Mouse (Mus musculus): ENCODE data around the gene Il23r. TPM values are rescaled to one million over a fixed set of nuclear protein-coding genes. Genes with fewer than 3 reads are reported as not detected.

The Il23r gene
- polyA plus RNA-seq, 1 experiment from 2014 or later, result not detected

DNA sequence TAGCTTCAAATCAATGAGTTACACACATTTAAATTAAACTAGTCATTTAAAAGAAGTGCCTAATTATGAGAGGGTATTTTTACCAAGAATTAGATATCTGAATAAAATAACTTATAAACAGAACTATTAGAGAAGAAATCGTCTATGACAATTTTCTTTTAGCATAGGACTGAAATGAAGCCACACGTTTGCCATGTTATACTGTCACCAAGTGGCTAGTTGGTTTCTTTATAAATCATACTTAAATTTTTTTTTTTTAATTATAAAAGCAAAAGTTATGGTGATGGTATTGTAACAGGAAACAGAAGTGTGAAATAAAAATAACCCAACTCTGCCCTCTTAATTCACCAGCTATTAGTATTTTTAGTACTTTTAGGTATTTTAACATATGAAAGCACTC is 55.4 kb downstream of the Il23r start:
- Histone ChIP-seq H3K9me3 (ENCODE audit: control insufficient read depth, low read length) (no peaks in the 10 kb centered on the region), H3K36me3 (replicated peaks; ENCODE audit: control insufficient read depth, insufficient read depth) (no peaks in the 10 kb centered on the region), H3K27me3 (ENCODE audit: control insufficient read depth, insufficient read depth, low read length) (no peaks in the 10 kb centered on the region), H3K4me1 (replicated peaks; ENCODE audit: control insufficient read depth, insufficient read depth, low read length) (no peaks in the 10 kb centered on the region), H3K9ac (no peak overlapping the region), H3K27ac (no peak overlapping the region), H3K4me3 (replicated peaks; ENCODE audit: low read length) (no peak overlapping the region), H3K4me2 (replicated peaks) (no peak overlapping the region)
- 88% methylated on average over 2 of the region's 2 CpGs for WGBS
- DNase-seq (ENCODE audit: low spot score) (no peak), ATAC-seq (ENCODE audit: low FRiP score) (no peak)

DNA sequence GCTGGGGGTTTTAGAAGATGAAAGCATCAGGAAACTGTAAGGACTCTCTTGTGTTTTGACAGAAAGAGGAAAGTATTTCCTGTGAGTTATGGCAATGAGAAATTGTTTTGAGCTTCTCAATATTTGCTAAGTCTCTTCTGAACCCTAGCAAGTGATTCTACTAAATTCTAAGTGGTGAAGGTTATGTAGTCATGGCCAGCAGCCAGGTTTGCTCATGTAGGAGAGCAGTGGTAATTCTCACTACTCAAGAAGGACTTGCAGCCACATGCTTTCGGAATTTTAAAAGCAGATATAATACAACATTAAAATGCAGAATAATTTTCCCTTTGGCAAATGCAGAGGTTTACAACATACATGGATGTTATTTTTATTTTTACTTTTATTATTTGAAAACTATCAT is 55.9 kb downstream of the Il23r start:
- no peak overlapping the region for H3K27ac ChIP-seq
- no peak overlapping the region for H3K4me2 ChIP-seq (replicated peaks)
- no peak overlapping the region for H3K4me3 ChIP-seq (replicated peaks; ENCODE audit: low read length)
- no peak overlapping the region for H3K9ac ChIP-seq
- H3K9me3 ChIP-seq (ENCODE audit: control insufficient read depth, low read length), result no peaks in the 10 kb centered on the region
- no peak for ATAC-seq (ENCODE audit: low FRiP score)
- WGBS, result 96% methylated on average over 1 of the region's 1 CpGs
- no peaks in the 10 kb centered on the region for H3K36me3 ChIP-seq (replicated peaks; ENCODE audit: control insufficient read depth, insufficient read depth)
- H3K27me3 ChIP-seq (ENCODE audit: control insufficient read depth, insufficient read depth, low read length), result no peaks in the 10 kb centered on the region
- H3K4me1 ChIP-seq (replicated peaks; ENCODE audit: control insufficient read depth, insufficient read depth, low read length), result no peaks in the 10 kb centered on the region
- no peak for DNase-seq (ENCODE audit: low spot score)

DNA sequence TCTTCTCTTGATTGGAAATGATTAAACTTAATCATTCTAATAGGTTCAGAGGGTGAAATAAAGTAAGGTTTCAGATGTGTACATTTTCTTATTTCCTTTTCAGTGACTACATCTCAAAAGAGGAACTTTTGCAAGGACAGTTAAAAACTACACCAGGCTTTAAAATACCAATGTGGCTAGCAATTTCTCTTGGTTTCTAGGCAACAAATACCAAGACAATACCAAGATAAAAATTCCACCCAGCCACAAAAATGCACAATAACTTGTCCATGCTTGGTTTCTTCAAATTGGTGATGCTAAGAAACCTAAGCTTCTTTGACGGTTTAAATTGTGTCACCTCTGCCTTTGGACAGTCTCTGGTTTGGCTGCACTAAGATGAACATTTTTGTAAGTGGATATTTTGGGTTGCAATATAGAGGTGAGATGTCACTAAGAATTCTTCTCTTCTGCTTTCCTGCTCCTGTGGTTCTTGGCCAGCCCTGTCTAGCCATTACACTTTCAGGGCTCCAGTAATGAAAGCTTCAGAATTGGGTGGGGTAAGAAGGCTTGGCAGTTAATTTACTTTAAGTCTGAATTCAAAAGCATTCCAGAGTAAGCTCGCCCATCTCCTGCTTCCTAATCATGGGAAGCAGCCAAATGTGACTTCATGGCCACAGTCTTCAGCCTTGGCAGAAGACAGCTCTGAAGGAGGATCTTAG is 56.8 kb downstream of the Il23r start:
- H3K4me3 ChIP-seq (replicated peaks; ENCODE audit: low read length), result no peak overlapping the region
- H3K27me3 ChIP-seq (ENCODE audit: control insufficient read depth, insufficient read depth, low read length), result no peaks in the 10 kb centered on the region
- no peaks in the 10 kb centered on the region for H3K4me1 ChIP-seq (replicated peaks; ENCODE audit: control insufficient read depth, insufficient read depth, low read length)
- no peaks in the 10 kb centered on the region for H3K36me3 ChIP-seq (replicated peaks; ENCODE audit: control insufficient read depth, insufficient read depth)
- WGBS, result 56% methylated on average over 2 of the region's 2 CpGs
- H3K27ac ChIP-seq, result no peak overlapping the region
- no peak overlapping the region for H3K4me2 ChIP-seq (replicated peaks)
- ATAC-seq (ENCODE audit: low FRiP score) (no peak), DNase-seq (ENCODE audit: low spot score) (no peak)
- H3K9ac ChIP-seq, result no peak overlapping the region
- no peaks in the 10 kb centered on the region for H3K9me3 ChIP-seq (ENCODE audit: control insufficient read depth, low read length)

DNA sequence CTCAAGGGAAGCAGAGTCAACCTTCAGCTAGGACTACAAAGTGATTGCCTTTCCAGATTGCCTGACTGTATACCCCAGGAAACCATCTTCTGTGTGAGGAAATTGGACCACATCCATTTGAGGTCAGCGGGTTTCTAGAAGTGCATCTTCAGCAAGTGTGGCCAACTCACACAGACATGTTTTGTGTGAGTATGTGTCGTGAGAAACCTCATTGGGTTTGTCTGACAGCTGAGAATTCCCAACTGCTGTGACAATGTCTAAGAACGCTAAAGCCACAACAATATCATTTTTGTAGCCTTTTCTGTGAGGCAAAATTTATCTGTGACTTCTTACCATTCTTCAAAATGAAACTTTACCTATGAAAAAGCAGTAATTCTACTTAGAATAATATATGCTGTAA is 59.8 kb downstream of the Il23r start:
- WGBS, result 80% methylated on average over 3 of the region's 3 CpGs
- no peaks in the 10 kb centered on the region for H3K36me3 ChIP-seq (replicated peaks; ENCODE audit: control insufficient read depth, insufficient read depth)
- no peak for ATAC-seq (ENCODE audit: low FRiP score)
- no peak overlapping the region for H3K4me2 ChIP-seq (replicated peaks)
- no peak overlapping the region for H3K27ac ChIP-seq
- H3K4me3 ChIP-seq (replicated peaks; ENCODE audit: low read length), result no peak overlapping the region
- H3K9ac ChIP-seq, result no peak overlapping the region
- H3K4me1 ChIP-seq (replicated peaks; ENCODE audit: control insufficient read depth, insufficient read depth, low read length), result no peaks in the 10 kb centered on the region
- no peak for DNase-seq (ENCODE audit: low spot score)
- no peaks in the 10 kb centered on the region for H3K9me3 ChIP-seq (ENCODE audit: control insufficient read depth, low read length)
- H3K27me3 ChIP-seq (ENCODE audit: control insufficient read depth, insufficient read depth, low read length), result no peaks in the 10 kb centered on the region

DNA sequence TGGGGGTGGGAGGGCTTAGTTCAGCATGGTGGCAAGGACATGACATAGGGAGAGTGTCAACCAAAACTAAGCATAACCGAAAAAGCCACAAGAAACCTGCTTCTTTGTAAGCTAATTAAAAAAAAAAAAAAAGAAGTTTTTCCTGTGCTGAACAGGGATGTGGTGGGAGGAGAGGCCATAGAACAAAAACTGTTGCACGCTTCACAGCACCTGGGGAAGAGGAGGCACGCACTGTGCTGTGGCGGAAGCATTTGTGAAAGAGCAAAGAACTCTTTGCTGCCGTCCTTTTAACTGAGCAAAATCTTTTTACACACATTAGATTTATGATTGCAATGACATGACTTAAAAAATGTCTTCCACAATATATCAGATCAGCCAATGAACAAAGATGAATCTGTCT is 69.9 kb downstream of the Il23r start:
- WGBS, result 57% methylated on average over 5 of the region's 5 CpGs
- ATAC-seq (ENCODE audit: low FRiP score) (no peak), DNase-seq (ENCODE audit: low spot score) (no peak)
- Histone ChIP-seq H3K9me3 (ENCODE audit: control insufficient read depth, low read length) (no peaks in the 10 kb centered on the region), H3K4me3 (replicated peaks; ENCODE audit: low read length) (no peak overlapping the region), H3K36me3 (replicated peaks; ENCODE audit: control insufficient read depth, insufficient read depth) (no peaks in the 10 kb centered on the region), H3K27ac (no peak overlapping the region), H3K27me3 (ENCODE audit: control insufficient read depth, insufficient read depth, low read length) (no peaks in the 10 kb centered on the region), H3K9ac (no peak overlapping the region), H3K4me1 (replicated peaks; ENCODE audit: control insufficient read depth, insufficient read depth, low read length) (no peaks in the 10 kb centered on the region), H3K4me2 (replicated peaks) (no peak overlapping the region)

DNA sequence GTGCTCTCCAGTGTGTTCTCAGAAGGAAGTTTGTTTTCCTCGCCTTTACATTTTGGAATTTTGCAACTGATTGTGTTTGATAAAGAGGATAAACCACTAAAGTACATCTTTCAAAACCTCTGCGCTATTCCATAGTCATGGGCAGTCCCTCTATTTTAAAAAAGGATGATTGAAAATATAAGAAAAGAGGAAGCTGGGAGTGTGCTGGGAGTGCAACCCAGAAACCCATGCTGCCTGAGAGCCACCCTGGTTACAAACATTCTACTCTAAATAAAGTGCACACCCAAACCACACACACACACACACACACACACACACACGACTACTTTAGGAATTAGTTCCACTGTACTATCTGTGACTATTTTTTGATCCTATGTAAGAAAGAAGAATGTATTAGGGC is 75.1 kb downstream of the Il23r start:
- DNase-seq (ENCODE audit: low spot score), result no peak
- WGBS, result 89% methylated on average over 3 of the region's 3 CpGs
- H3K27ac ChIP-seq, result no peak overlapping the region
- no peak overlapping the region for H3K4me2 ChIP-seq (replicated peaks)
- H3K4me1 ChIP-seq (replicated peaks; ENCODE audit: control insufficient read depth, insufficient read depth, low read length), result no peaks in the 10 kb centered on the region
- H3K9me3 ChIP-seq (ENCODE audit: control insufficient read depth, low read length), result no peaks in the 10 kb centered on the region
- H3K27me3 ChIP-seq (ENCODE audit: control insufficient read depth, insufficient read depth, low read length), result no peaks in the 10 kb centered on the region; the same call in 1 of the 2 replicates
- no peaks in the 10 kb centered on the region for H3K36me3 ChIP-seq (replicated peaks; ENCODE audit: control insufficient read depth, insufficient read depth)
- H3K9ac ChIP-seq, result no peak overlapping the region
- no peak for ATAC-seq (ENCODE audit: low FRiP score)
- no peak overlapping the region for H3K4me3 ChIP-seq (replicated peaks; ENCODE audit: low read length)

DNA sequence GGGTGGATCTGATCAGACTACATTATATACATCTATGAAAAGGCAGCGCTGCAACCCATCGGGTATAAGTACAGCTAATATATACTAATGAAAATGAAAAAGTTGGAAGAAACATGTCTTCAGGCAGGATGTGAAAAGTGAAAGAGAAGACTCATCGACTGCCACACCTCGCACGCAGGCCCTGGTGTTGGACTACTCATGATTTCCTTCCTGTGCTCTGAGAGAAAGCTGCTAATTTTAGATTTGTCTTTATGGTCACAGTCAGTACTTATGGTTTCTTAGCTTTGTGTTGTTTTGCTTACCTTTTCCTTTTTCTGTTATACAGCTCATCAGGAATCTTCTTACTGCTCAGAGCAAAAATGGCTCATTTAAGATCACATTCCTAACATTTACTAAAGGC is 76.4 kb downstream of the Il23r start:
- DNase-seq (ENCODE audit: low spot score) (no peak), ATAC-seq (ENCODE audit: low FRiP score) (no peak)
- Histone ChIP-seq H3K9ac (no peak overlapping the region), H3K27me3 (ENCODE audit: control insufficient read depth, insufficient read depth, low read length) (no peaks in the 10 kb centered on the region; the same call in 1 of the 2 replicates), H3K9me3 (ENCODE audit: control insufficient read depth, low read length) (no peaks in the 10 kb centered on the region), H3K4me1 (replicated peaks; ENCODE audit: control insufficient read depth, insufficient read depth, low read length) (no peaks in the 10 kb centered on the region), H3K4me3 (replicated peaks; ENCODE audit: low read length) (no peak overlapping the region), H3K36me3 (replicated peaks; ENCODE audit: control insufficient read depth, insufficient read depth) (no peaks in the 10 kb centered on the region), H3K4me2 (replicated peaks) (no peak overlapping the region), H3K27ac (no peak overlapping the region)
- 94% methylated on average over 5 of the region's 5 CpGs for WGBS

DNA sequence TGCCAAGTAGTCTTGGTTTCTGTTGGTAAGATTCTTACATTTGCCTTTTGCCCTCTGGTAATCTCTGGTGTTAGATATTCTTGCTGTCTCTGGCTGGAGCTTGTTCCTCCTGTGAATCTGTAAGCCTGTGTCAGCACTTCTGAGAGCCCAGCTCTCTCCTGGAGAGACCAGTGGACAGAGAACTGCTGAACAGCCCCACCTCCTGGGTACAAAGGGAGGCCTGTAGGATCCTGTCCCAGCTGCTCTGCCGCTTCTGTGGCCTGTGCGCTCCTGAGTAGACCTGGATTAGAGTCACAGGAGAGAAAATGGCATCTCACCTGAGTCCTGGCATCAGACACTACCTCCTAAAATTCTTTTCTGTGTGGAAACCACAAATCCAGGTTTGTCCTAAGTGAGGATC is 78.3 kb downstream of the Il23r start:
- Histone ChIP-seq H3K27me3 (ENCODE audit: control insufficient read depth, insufficient read depth, low read length) (no peaks in the 10 kb centered on the region; the same call in 1 of the 2 replicates), H3K4me3 (replicated peaks; ENCODE audit: low read length) (no peak overlapping the region), H3K27ac (no peak overlapping the region), H3K36me3 (replicated peaks; ENCODE audit: control insufficient read depth, insufficient read depth) (no peaks in the 10 kb centered on the region), H3K9ac (no peak overlapping the region), H3K4me1 (replicated peaks; ENCODE audit: control insufficient read depth, insufficient read depth, low read length) (no peaks in the 10 kb centered on the region), H3K9me3 (ENCODE audit: control insufficient read depth, low read length) (no peaks in the 10 kb centered on the region), H3K4me2 (replicated peaks) (no peak overlapping the region)
- ATAC-seq (ENCODE audit: low FRiP score), result no peak
- DNase-seq (ENCODE audit: low spot score), result no peak
- 81% methylated on average over 2 of the region's 2 CpGs for WGBS

DNA sequence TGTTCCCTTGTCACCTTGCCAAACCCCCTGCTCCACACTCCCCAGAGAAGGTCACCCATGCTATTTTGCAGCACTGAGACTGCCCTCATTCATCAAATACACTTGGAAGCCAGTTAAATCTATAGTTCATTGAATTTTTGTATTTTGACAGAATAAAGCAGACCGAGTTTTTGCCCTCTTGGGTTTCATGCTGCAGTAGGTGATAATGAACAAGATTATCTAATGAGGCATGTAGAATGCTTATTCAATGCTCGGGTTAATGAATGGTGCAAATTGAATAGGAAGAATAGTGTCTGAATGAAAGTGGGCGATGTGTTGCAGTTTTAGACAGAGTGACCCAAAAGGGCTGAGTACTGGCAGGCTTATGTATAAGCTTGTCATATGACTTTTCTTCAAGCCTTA is 86.4 kb downstream of the Il23r start:
- H3K4me3 ChIP-seq (replicated peaks; ENCODE audit: low read length), result no peak overlapping the region
- DNase-seq (ENCODE audit: low spot score) (no peak), ATAC-seq (ENCODE audit: low FRiP score) (peak; percentile 66; the same call in 1 of the 2 replicates)
- H3K27ac ChIP-seq, result no peak overlapping the region
- H3K27me3 ChIP-seq (ENCODE audit: control insufficient read depth, insufficient read depth, low read length), result no peaks in the 10 kb centered on the region
- H3K4me2 ChIP-seq (replicated peaks), result no peak overlapping the region
- WGBS, result 26% methylated on average over 3 of the region's 3 CpGs
- H3K9ac ChIP-seq, result no peak overlapping the region
- 0 out of 2 replicates have a peak, but pooled peaks cover 4% of the 10 kb centered on the region for H3K4me1 ChIP-seq (replicated peaks; ENCODE audit: control insufficient read depth, insufficient read depth, low read length)
- no peaks in the 10 kb centered on the region for H3K9me3 ChIP-seq (ENCODE audit: control insufficient read depth, low read length)
- H3K36me3 ChIP-seq (replicated peaks; ENCODE audit: control insufficient read depth, insufficient read depth), result no peaks in the 10 kb centered on the region

DNA sequence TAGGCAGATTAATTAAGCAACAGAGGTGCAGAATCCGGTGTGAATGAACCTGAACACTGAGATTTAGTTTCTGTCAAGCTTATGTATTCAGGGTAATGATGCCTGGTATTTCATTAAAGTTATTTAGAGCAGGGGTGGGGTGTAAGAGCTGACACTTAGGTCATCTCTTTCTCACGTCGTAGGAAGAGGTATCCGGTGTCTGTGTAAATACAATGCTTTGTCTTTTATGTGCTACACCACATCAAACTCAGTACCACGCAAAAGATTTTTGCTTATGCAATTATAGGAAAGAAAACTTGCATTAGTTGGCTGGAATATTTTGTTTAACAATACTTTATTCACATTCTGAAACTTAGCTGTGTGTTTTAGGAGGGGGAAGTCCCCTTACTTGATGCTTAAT is 92.1 kb downstream of the Il23r start:
- Histone ChIP-seq H3K9me3 (ENCODE audit: control insufficient read depth, low read length) (no peaks in the 10 kb centered on the region), H3K4me1 (replicated peaks; ENCODE audit: control insufficient read depth, insufficient read depth, low read length) (no peaks in the 10 kb centered on the region), H3K27me3 (ENCODE audit: control insufficient read depth, insufficient read depth, low read length) (no peaks in the 10 kb centered on the region), H3K27ac (no peak overlapping the region), H3K4me2 (replicated peaks) (no peak overlapping the region), H3K9ac (no peak overlapping the region), H3K4me3 (replicated peaks; ENCODE audit: low read length) (no peak overlapping the region), H3K36me3 (replicated peaks; ENCODE audit: control insufficient read depth, insufficient read depth) (no peaks in the 10 kb centered on the region)
- 76% methylated on average over 5 of the region's 5 CpGs for WGBS
- no peak for ATAC-seq (ENCODE audit: low FRiP score)
- no peak for DNase-seq (ENCODE audit: low spot score)

All from hindbrain, embryonic 14.5 days (tissue).